Mouse (Mus musculus) right cerebral cortex, postnatal 4 days (tissue): Measurements from ENCODE around the gene Cep19.
"Not testable (repeated sequence)": the region's sequence is repeated elsewhere in the genome, so short reads cannot be mapped to it uniquely, and the experiment has no call there.

Experiments used
- DNase-seq: peaks from one replicate; pipeline ENCODE4 v3.0.0-alpha.2; 2022

The Cep19 gene

GRCm38 (mm10) chr16:32099638-32100150 is at the start of gene Cep19, which contains the start of gene Pigx:
Gene Cep19 (plus strand): TSS chr16:32099800.
Gene Pigx (minus strand): TSS chr16:32099740.
- DNase-seq = peak; percentile 85

DNA sequence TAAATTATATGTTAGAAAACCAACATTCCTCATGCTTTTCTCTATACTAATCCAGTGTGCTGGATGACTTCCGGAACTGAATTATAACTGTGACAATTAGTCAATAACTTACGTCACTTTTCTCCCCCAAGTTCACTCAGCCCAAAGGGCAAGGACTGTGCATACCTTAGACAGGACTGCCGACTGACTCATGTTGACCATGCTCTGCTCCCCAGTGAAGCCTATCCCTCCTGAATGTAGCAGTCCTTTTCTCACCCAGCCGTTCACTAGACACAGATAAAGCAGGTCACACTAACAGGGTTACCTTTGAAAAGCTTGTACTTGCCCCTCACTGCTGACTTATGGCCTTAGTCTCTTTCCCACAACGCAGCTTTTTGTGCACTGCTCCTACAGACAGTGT is 40.8 kb upstream of the Cep19 start:
- DNase-seq = no peak

DNA sequence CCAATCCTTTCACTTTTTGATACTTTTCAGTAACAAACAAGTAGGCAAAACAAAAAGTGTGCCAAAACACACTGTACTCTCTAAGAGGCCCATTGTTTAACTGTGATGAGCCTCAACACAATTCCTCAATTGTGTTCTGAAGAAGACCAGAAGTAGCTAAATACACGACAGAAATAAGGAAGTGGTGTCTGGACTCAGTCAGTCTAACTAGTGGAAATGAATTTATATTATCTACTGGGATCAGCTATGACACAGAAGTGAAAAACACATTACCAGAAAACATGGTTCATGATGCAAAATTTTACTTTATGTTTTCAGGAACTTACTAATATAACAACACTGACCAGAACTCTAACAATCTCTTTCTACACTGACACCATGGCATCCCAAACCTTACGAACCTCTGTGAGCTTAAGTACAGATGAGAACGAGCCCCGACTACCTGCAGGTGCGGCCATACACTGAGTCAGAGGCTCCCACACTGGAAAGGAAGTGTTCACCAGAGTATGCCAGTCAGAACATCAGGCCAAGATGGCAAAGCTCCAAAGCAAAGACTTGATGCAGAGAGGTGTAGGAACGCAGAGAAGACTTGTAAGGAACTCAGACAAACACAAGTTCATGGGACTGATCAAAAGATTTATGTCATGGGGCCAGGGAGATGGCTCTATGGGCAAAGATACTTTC is 39.6 kb upstream of the Cep19 start:
- DNase-seq = no peak

DNA sequence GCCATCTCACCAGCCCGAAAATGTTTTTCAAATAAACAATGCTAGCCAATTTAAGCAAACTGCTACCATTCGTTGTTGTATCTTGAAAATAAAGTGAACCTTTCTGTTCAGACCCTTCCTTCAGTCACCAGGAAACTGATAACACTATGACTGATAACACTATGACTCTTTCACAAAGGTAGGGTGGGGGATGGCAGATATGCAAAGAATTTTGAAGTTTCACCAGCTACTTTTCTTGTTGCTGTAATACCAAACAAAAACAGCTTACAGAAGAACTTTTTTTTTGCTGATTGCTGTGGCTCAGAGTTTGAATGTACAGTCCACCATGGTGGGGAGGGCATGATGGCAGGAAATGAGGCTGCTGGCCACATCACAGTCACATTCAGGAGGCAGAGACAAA is 37.4 kb upstream of the Cep19 start:
- no peak for DNase-seq

GRCm38 (mm10) chr16:32063900-32064299 is 35.7 kb upstream of the Cep19 start:
- no peak for DNase-seq

DNA sequence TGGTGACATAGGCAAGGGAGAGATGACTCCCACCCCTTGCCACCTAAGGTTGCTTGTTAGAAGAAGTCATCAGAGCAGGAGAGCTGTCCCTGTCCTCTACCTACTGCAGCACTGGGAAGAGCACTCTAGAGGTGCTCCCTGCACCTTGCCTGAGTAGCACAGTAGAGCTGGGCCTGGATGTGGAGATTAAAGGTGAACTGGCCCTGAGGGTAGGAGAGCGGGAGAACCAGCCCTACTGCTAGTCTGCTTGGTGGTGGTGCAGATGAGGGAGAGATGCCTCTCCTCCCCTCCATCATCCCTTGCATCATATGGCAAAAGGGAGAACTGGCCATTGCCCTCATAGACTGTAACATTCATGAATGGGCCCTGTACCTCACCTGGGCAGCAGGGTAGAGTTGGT is 32.7 kb upstream of the Cep19 start:
- DNase-seq = no peak

GRCm38 (mm10) chr16:32068389-32069300 is 31.0 kb upstream of the Cep19 start:
- DNase-seq = no peak

DNA sequence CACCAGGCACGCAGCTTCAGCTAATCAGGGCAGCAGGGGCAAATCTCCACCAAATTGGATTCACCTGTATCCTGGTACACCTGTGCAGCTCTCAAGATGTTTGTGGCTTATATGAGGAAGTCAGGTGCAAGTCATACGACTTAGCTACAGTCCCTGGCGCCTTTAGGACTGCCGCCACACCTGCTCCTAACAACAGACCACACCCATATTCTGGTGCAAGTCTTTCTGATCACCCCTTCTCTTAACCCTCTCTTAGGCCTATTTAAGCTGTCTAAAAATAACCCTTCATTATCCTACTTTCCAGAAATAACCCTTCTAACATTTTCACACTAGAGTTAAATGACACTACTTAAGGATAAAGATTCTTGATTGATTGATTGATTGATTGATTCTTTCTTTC is 29.5 kb upstream of the Cep19 start:
- DNase-seq = not testable (repeated sequence)

GRCm38 (mm10) chr16:32075762-32076161 is 23.8 kb upstream of the Cep19 start:
- no peak for DNase-seq

- DNase-seq = no peak
These were observed 23.2 kb upstream of the Cep19 start for GRCm38 (mm10) chr16:32076406-32076805.

GRCm38 (mm10) chr16:32077648-32078407 is 21.8 kb upstream of the Cep19 start:
- no peak for DNase-seq

DNA sequence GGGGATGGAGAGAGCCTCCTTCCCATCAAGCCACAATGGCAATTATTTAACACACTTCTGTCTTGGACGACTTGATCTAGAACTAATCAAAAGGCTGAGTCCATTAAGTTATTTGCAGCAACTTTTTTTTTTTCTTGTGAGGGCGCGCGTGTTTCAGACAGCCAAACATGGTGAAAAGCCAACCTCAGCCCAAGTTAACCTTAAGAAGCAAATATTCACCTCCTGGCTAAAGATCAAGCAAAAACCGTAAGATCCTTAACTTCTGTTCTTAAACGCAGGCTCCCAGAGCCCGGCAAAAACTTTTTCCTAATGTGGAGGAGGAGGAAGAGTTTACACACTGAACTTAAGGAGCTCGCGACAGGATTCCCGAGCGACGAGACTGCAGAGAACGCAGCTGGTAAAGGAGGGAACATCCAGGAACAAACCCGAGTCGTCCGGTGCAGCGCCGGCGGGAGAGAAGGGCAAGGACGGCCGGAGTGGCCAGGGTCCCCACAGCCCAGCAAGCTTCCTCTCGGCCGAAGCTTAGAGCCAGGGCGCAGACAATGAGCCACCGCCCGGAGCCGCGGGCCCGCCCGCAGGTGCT is 21.1 kb upstream of the Cep19 start:
- DNase-seq = peak; percentile 43

DNA sequence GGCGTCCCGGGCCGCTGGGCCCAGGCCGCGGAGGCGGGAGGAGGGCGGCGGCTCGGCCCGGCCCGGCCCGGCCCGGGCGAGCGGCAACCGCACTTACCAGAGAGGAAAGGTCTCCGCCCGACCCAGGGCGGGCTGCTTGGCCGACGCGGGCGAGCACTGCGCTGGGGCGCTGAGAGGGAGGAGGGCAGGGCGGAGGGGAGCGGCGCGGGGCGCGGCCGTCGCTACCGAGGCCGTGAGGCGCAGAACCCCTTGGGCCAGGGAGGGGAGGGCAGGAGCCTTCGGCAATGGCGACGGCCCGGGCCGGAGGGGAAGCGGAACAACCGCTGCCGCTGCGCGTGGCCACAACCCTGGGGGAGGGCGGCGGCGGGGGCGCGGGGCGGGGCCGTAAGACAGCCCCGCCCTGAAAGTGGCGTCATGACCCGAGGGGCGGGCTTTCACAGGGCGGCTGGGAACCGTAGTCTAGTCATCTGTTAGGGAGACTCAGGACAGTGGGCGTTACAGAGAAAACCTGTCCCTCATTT is 20.5 kb upstream of the Cep19 start, which contains the start of gene Pak2:
Gene Pak2 (minus strand): TSS at position 352 of the 521 bp plus-strand sequence.
- peak; percentile 88 for DNase-seq

DNA sequence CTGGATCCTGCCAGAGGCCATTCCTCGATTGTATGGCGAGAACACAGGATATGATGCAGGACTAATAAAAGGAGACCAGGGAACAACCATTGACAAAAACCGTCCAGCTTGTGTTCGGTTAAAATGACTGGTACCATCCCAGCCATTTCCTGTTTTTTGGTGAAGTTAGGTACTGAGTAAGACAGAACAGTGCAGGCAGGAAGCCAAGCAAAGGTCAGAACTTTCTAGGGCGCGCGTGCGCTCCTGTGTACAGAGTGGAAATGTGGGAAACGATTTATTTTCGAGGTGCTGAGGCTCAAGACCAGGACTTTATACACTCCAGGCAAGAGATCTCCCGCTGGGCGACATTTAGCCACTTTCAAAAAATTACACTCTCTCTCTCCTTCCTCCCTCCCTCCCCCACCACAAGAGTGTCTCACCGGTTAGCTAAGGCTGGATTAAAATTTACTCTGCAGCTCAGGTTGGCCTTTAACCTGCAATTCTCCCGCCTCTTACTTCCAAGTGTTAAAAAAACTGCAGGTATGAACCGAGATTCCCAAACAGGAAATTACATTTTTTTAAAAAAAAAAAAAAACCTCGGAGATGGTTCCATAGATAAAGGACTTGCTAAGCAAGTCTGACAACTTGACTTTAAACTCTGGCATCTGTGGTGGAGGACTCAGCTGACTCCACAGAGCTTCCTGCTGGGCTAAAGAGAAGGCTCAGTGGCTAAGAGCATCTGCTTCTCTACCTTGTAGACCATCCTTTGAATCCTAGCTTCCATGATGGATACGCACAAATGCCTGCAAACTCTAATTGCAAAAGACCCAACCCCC is 11.8 kb upstream of the Cep19 start:
- no peak for DNase-seq

- no peak for DNase-seq
These were observed 8.1 kb upstream of the Cep19 start for GRCm38 (mm10) chr16:32091466-32091865.

- DNase-seq = not testable (repeated sequence)
These were observed 1.8 kb upstream of the Cep19 start for GRCm38 (mm10) chr16:32097757-32098156.

DNA sequence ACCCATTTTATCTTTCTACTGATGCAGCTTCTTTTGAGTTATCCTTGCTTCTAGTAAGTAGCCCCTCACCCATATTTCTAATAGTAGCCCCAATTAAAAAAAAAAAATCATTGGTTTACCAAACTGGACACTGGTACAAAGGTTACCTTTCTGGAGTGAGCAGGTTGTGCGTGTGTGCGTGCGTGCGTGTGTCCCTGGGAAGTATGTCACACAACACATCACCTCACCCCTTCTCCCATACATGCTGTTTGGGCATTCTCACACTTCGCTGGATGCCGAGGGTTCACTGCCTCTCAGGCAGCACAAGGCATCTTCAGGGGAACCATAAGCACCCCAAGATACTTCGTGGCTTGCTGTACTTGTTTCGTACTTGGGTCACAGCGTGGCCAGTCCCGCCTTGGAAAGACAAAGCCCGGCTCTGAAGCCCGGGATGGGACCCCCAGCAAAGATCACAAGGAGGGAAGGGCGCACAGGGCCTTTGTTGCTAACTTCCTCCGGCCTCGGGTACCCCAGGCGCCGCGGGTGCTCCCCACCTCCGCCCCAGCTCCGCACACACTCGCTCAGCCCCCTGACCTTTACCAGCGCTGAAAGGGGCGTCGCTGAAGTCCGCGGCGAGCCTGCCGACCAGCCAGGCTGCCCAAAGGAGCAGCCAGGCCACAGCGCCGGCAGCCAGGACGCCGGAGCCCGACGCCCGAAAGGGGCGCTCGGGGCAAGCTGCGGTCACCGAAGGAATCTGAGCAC is 533 bp upstream of the Cep19 start:
- no peak for DNase-seq

GRCm38 (mm10) chr16:32102295-32102694 is 2.7 kb downstream of the Cep19 start:
- DNase-seq = no peak

- no peak for DNase-seq
These were observed 6.1 kb downstream of the Cep19 start for GRCm38 (mm10) chr16:32105698-32106097.

- no peak for DNase-seq
These were observed 7.9 kb downstream of the Cep19 start for GRCm38 (mm10) chr16:32107342-32108045.
